Mouse (Mus musculus) adrenal gland, postnatal 25 days (tissue): ENCODE data around the gene Fbxl12. TPM values are rescaled to one million over a fixed set of nuclear protein-coding genes. Genes with fewer than 3 reads are reported as not detected.
"Not testable (repeated sequence)": the region's sequence is repeated elsewhere in the genome, so short reads cannot be mapped to it uniquely, and the experiment has no call there.

Experiments used
- DNase-seq: peaks from one replicate; pipeline ENCODE4 v3.0.0; 2021; ENCODE audit warnings: mixed read lengths
- long read RNA-seq: library from polyadenylated mRNA; stranded (forward); transcript quantifications from one replicate; pipeline ENCODE4 v2.0.0, GENCODE M21; 2021
- total RNA-seq: library from RNA; stranded (reverse); gene quantifications from 2 replicates; pipeline ENCODE4 v1.2.3, GENCODE M21; 2021

Gene Fbxl12
- 20.5 and 30.0 TPM in 2 replicates for total RNA-seq
- long read RNA-seq, transcript Fbxl12-205 (1 exons, 1,555 nt) = major isoform, 5 of 14 reads
- long read RNA-seq, partial matches to known transcripts = 0 of 14 reads
- long read RNA-seq, other reads (novel, unspliced or antisense) = 3 of 14 reads

DNA sequence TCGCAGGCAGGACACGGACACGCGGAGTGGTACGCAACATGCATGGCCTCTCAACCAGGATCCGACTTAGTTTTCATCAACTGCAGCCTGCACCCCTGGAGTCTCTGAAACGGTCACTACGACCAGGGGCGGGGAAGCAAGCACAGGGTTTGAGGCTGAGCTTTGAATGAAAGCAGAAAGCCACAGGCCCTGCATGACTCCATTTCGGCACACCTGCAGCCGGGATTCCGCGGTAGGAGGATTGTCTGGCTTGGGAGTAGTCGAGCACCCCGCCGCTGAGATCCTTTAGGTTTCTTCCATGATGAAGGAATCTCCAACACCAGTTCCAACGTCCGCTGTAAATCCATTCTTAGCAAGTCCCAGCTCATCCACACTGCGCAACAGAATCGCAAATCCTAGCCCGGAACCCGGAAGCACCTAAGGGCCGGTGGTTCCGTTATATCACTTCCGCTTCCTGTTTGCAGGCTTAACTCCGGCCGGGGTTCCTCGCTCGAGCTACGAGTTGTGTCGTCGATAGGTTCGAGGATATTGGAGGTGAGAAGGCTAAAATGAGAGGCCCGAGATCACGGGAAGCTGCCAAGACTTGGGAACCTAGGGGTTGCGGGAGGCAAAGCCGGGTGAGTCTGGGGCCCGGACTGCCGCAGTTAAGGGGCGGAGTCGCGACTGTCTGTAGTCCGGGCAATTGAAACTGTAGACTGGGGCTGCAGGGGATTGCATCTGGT, at the start of gene Fbxl12:
Gene Fbxl12 (minus strand): TSS at position 408 of the 722 bp plus-strand sequence.
- peak; percentile 69 for DNase-seq

DNA sequence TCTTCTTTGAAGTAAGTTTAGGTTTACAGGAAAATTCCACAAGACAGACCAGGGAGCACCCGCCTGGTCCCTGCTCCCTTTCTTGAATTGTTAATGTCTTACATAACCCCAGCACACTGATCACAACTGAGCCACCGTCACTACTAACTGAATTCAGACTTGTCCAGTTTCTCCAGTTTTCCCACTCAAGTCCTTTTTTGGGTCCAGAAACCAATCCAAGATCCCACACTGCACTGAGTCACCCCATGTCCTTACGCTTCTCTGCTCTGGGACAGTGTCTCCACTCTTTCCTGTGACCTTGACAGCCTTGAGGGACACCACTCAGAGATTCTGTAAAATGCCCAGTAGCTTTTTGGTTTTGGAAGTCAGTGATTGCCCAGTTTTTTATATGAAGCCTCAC, 48.3 kb upstream of the Fbxl12 start:
- no peak for DNase-seq

DNA sequence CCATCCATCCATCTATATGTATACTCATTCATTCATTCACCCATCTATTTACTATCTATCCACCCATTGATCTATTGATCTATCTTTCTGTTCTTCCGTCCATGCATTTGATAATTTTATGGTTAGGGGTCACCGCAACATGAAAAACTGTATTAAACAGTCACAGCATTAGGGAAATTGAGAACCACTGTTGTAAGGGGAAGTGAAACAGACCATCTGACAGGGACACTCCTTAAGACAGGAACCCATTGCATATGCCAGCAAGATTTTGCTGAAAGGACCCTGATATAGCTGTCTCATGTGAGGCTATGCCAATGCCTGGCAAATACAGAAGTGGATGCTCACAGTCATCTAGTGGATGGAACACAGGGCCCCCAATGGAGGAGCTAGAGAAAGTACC, 45.9 kb upstream of the Fbxl12 start:
- not testable (repeated sequence) for DNase-seq

DNA sequence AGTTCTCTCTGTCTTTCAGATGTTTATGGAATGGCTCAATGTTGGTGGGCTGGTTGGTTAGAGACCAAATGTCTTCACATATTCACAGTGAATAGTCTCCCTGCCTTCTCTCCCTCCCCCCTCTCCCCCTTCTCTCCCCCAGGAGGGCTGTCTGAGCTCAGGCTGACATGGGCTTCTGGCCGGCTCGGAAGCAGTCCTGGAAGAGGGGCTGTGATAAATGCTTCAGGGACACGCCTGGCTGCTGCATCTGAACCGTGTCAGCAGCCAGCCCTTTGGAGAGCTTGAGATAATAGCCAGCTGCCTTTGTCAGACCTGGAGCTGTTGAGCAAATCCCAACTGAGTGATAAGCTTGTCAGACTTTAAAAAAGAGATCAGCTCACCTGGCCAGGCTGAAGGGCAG, 45.3 kb upstream of the Fbxl12 start:
- DNase-seq = no peak

DNA sequence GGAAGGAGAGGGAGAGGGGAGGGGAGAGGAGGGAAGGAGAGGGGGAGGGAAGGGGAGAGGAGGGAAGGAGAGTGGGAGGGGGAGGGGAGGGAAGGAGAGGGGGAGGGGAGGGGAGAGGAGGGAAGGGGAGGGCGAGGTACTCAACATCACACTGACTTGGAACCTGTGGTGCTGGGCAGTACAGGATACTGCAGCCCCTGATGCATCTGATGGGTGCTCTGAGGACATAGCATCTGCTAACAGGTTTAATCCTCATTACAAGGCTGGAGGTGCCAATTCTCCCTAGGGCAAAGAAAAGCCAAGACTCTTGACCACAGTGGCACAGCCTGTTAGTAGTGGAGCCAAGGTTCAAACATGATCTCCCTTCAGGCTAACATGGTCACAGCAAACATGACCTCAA, 44.8 kb upstream of the Fbxl12 start:
- DNase-seq = no peak

DNA sequence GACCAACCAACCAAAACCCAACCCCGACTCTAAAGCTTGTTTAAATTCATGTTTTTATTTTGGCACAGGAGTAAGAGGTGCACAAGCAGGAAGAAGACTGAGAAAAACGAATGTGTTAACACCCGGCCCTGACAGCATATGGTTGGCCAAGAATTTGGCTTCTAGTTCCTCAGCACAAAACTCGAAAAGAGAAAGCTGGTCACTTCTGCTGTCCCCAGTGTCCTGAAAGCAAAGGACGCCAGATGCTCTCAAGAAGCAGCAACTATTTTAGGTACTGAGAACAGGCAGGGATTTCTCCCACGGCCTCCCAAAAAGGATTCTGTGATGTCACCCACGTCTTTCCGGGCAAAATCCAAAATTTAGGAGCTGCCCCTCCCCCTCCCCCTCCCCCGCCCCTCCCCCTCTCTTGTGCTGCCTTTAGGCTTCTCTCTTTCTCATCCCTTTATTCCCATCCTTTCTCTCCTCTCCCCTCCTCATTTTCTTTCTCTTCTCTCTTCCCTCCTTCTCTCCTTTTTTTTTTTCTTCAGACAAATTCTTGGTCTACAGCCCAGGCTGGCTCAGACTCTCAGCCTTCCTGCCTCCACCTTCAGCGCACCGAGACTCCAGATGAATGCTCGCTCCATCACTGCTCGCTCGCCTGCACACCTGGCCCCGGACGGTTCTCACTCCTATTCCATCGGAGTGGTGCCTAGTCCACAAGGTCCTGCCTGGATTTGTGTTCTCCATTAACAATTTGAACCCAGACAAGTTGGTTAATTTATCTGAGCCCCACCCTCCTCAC, 40.7 kb upstream of the Fbxl12 start:
- no peak for DNase-seq

DNA sequence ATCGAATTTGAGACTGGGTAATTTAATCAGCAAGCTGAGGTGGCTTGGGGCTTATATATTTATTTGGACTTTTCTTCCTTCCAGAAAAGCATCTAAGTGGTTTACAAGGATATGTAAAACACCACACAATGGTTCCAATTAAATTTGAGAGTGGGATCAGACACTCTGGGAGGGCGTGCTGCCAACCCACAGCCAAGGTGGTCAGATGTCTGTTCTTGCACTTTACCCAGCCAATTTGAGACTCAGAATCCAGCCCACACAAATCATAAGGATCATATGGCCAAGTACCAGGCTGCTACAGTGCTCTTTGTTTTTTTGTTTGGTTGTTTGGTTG, 37.8 kb upstream of the Fbxl12 start:
- DNase-seq = no peak

DNA sequence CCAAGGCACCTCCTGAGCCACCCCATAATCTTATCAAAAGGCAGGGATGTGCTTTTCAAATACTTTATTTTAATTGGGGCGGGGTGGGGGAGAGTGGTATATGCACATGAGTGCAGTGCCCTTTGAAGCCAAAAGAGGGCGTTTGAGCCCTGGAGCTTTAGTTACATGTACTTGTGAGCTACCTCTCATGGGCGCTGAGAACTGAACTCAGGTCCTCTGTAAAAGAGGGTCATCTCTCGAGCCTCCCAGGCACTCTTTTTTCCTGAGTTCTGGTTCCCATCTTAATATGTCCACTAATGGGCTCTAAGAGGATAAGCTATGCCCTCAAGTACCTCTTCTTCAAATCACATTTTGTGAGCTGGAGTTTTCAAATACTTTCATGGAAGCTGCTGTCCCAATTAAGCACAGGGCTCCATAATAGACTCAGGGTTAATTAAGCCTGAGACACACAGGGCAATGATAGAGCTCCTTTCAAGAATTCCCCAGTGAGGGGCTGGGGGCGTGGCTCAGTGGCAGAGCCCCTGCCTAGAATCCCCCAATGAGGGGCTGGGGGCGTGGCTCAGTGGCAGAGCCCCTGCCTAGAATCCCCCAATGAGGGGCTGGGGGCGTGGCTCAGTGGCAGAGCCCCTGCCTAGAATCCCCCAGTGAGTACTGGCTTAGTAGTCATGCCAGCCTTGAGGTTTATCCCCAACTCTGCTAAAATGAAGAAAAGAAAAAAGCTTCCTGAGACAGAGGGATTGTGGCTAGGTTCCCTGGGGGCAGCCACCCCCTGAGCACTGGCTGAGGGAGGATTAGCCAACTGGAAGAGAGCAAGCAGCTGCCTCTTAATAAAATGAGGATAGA, 37.2 kb upstream of the Fbxl12 start:
- no peak for DNase-seq

DNA sequence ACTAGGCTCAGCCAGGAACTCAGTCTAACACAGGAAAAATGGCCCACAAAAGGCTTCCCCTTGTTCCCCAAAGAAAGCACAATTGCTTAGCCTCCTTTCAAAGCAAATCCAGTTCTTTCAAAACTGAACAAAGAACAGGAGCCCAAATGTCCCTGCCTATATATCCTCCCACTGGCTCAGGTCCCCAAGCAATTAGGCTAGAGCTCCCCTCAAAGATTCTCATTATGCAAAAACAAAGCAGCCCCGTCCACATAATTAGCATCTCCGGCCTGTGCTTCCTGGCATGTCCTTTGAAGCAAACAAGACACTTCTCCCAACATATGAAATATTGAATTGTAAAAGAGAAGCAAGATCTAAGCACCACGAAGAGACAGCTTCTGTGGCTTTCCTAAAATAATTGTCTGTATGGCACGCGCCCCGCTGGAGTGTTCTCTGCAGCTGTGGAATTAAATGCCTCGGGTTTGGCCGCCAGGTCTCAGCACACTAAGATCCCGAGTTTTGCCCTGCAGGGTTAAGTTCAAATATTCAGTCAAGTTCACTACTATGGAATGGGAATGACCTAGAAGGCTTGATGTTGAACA, 35.9 kb upstream of the Fbxl12 start:
- DNase-seq = no peak

DNA sequence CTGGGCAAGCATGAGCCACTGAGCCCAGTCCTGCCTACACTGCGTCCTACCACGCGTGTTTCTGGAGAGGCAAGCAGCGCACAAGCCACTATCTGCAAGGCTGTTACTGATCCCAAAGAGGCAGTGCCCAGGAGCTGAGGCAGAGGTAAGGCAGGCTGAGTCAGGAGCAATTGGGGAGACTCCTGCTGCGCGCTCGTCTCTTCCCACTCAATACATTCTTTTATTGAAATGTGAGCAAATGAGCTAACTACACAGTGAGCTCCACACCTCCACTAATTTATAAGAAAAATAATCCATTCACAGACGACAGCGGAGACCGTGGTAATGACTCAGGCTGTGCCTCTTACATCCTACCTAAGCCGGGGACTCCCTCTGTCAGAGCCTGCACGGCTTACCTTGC, 33.3 kb upstream of the Fbxl12 start:
- no peak for DNase-seq

DNA sequence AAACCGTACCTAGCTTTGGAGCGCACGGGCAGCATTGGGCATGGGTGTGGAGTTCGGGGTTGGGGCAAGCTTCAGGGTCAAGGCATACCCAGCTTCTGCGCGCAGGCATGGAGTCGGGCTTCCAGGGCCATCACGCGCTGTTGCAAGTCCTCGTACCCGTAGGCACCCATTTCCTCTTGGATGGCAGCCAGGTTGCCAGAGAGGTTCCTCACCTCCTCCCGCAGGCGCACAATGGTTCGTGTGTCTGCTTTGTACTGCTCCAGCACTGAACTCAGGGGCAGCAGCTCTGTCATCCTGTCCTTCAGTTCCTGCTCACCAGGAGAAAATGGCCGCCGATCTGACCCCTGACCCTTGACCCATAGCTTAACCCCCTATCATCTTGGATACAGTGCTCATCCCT, 27.5 kb upstream of the Fbxl12 start:
- DNase-seq = no peak

DNA sequence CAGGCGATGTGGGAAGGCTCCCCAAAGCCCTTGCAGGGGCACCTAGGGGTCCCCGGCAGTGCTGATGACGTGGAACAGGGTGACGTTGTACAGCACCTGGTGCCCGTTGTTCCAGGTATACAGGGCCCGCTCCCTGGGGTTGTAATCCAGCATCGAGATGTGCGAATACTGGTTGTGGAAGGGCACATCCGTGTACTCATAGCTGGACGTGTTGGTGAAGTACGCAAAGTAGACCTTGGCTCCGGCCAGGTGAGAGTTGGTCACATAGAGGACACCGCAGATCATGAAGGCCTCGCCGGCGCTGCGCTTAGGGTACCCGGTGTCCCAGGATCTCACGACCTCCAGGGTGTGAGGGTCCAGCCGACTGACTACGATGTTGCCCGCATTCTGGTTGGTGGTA, 23.5 kb upstream of the Fbxl12 start:
- DNase-seq = no peak

DNA sequence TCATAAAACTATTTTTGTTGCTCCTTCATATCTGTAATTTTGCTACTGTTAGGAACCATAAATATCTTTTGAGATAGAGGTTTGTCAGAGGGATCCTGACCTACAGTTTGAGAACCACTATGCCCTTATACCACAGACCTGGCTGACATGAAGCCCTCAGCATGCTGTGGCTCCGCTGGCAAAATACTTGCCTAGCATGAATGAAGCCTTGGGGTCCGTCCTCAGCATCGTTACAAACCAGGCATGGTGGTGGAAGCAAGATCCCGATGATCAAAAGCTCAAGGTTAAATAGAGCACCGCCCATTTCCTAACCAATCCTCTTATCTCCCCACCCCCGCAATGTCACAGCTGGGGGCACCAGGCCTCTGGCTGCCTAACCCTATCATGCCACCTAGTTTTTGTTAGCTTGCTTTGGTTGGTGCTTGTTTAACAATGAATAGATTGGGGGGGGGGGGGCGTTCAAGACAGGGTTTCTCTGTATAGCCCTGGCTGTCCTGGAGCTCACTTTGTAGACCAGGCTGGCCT, 22.0 kb upstream of the Fbxl12 start:
- DNase-seq = no peak

DNA sequence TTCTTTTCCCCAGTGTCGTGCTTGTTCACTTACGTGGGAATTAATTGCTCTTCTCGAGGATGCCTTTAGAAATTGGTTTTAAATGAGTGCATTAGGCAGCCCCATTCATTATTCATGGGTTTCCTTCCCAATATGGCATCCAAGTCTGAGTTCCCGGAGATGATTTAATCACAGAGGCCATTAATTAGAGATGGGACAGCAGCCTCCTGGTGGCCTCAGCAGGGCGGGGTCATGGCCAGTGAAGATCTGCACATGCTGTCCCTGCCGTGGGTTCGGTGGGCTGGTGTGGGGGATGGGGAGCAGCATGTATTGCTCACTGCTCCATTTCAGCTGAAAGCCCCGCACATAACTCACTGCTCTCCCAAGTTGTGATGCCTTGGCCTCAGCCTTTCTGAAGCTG, 21.4 kb upstream of the Fbxl12 start:
- no peak for DNase-seq

DNA sequence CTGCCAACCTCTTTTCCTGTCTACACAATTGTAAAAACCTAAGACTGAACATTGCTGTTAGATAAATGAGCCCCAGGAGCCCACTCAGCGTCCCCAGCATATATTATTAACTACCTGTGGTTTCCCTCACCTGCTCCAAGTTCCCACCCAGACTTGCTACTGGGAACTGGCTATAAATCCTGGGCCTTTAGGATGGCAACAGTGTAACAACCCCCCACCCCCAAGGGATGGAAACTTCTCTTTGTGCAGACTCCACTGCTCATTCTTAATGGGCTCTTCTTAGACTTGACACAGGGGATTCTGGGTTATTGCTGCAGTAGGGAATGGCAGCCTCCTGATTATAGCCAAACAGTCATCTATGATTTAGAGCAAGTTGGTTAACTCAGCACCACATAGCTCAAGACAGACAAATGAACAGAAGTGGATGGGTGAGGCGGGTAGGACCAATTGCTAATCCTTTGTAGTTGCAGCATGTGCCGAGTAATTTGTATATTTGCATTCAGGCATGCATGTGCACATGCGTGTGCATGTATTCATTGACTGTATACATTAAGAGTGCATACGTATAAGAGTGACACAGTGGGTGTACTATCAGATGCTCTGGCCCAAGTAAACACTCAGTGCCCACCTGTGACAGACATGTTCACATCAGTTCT, 20.5 kb upstream of the Fbxl12 start:
- no peak for DNase-seq

DNA sequence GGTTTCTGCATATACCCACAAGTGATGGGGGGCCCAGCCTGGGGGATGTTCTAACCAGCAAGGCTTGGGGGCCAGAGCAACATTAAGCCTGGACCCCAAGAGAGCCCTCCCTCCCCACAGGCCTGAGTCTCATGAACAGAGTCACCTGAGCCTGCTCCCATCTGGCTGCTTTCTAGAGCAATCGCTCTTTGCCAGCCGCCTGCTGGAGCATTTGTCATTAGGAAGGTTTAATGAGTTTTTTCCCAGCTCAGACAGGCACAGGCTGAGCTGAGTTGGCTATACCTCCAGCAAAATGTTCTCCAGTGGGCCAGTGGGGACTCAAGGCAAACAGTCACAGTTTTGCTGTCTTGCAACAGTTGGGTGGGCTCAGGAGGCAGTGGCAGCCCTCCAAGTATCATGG, 19.8 kb upstream of the Fbxl12 start:
- DNase-seq = no peak

DNA sequence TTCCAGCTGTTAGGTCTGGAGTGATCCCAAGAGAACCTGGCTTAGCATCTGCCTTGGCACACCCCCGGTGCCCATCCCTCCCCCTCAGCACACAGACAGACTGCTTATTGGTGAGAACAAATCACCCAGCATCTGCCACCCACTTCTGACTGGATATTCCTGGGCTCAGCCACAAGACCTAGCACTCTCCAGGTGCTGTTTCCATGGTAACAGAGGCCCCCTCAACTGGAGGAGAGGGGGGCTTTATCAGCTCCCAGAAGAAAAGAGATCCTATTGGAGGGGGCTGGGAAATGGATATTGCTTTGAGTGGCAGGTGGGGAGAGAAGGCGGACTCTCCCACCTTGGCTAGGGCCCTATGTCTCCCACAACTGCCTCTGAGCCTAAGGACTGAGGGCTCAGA, 19.4 kb upstream of the Fbxl12 start:
- no peak for DNase-seq

DNA sequence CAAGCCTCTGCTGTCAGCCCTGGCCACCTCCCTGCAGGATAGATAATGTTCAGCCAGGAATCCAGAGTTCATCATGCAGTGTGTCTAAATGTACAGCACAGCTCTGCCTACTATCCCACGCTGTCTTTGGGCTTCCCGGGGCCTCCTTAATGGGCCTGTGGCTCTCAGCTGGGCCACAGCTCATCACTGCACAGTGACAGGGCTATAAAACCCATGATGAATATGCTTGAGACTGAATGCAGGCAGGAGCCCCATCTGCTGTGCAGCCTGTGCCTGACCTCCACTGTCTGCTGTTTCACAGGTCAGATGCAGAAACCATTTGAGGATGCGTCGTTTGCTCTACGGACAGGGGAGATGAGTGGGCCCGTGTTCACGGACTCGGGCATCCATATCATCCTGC, 18.3 kb upstream of the Fbxl12 start:
- no peak for DNase-seq

DNA sequence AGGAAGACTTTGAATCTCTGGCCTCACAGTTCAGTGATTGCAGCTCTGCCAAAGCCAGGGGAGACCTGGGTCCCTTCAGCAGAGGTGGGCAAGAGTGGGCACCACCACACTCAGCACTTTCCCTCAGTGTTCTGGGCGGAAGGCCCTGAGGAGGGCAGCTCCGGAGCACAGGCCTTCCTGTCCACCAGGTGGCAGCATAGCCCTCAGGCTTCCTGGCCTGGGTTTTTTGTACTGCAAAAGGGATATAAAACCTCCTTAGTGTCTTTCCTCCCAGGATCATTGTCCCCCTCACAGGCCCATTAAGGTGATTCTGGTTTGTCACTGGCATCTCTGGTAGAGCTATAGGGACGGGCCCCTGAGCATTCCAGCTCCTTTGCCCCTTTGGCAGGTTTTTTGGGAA, 17.8 kb upstream of the Fbxl12 start:
- DNase-seq = peak; percentile 75

DNA sequence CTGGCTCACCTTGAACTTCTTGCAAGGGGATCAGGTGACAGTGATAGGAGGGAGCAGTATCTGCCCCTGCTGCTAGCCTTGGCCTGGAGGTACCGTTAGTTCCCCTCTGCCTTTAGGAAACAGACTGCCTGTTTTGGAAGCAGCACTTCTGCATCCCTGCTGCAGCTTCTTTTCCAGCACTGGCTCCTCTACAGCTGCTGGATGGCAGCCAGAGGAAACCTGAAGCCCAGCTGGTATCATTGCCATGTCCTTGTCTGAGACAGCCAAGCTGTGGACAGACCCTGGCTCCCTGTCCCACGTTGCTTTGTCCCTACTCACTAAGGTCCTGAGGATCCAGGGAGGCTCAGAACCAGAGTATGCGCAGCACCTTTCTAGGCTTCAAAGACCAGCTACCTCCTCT, 13.0 kb upstream of the Fbxl12 start:
- peak; percentile 58 for DNase-seq

DNA sequence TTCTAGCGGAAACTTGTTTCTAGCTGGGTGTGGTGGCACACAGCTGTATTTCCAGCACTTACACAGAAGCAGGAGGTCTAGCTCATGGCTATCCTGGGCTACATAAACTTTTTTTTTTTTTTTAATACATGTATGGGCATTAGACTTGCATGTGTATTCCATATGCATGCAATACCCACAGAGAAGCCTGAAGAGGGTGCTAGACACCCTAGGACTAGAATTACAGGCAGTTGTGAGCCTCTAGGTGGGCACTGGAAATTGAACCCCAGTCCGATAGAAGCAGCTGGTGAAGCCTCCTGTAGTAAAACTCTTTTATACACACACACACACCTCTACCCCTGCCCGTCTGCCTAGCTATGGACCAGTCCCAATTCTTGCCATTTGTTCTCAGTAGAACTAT, 9.3 kb upstream of the Fbxl12 start:
- DNase-seq = no peak

DNA sequence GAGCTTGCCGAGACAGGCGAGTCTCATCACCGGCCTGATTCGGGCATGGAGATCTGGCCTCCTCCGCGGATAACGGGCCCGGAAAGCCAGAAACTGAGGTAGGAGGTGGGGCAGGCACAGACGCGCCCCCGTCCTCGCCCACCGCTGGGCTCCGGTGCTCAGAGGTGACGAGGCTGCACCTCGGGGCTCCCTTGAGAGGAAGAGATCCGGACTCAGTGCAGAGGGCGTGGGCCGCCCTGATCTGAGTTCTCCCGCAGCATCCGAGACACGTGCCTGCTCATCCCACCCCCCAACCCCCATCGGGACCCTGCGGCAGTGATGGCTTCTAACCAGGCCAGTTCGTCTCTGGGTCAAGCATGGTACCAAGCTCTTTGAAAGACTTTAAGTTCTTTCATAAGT, 7.7 kb upstream of the Fbxl12 start:
- no peak for DNase-seq
